Mouse (Mus musculus) liver, embryonic 15.5 days (tissue): Measurements from ENCODE around the gene Fgfr2. TPM values are rescaled to one million over a fixed set of nuclear protein-coding genes. Genes with fewer than 3 reads are reported as not detected.

Source experiments
- ATAC-seq: fragments of 200-750 bp; cut with Nextera tagmentation; 2 replicates; pipeline ENCODE4 v1.8.0; 2017; ENCODE audit warnings: moderate number of reproducible peaks, mild to moderate bottlenecking, moderate library complexity; ENCODE audit not compliant: insufficient read depth
- H3K27ac ChIP-seq: fragments of 300-500 bp; sonication (generic); replicated peaks from 2 replicates; pipeline ENCODE4 v1.5.1; 2015; ENCODE audit warnings: mild to moderate bottlenecking, inconsistent platforms
- H3K27me3 ChIP-seq: fragments of 300-500 bp; sonication (generic); 2 replicates; pipeline ENCODE4 v1.6.1; 2015; ENCODE audit warnings: mild to moderate bottlenecking, inconsistent platforms
- H3K36me3 ChIP-seq: fragments of 300-500 bp; sonication (generic); replicated peaks from 2 replicates; pipeline ENCODE4 v1.6.1; 2015; ENCODE audit warnings: moderate library complexity, mild to moderate bottlenecking, inconsistent platforms
- H3K4me1 ChIP-seq: fragments of 300-500 bp; sonication (generic); replicated peaks from 2 replicates; pipeline ENCODE4 v1.6.1; 2015; ENCODE audit warnings: inconsistent platforms
- H3K4me2 ChIP-seq: fragments of 300-500 bp; sonication (generic); 2 replicates; pipeline ENCODE4 v1.6.1; 2015; ENCODE audit warnings: moderate library complexity, mild to moderate bottlenecking, inconsistent platforms
- H3K4me3 ChIP-seq: fragments of 300-500 bp; sonication (generic); replicated peaks from 2 replicates; pipeline ENCODE4 v1.5.1; 2015; ENCODE audit warnings: mild to moderate bottlenecking, inconsistent platforms
- H3K9ac ChIP-seq: fragments of 300-500 bp; sonication (generic); 2 replicates; pipeline ENCODE4 v1.6.1; 2015; ENCODE audit warnings: moderate library complexity, mild to moderate bottlenecking, inconsistent platforms
- H3K9me3 ChIP-seq: fragments of 300-500 bp; sonication (generic); replicated peaks from 2 replicates; pipeline ENCODE4 v1.6.1; 2016; ENCODE audit warnings: inconsistent platforms
- WGBS: fragments of 180-500 bp; shearing (Covaris S2); methylation state at CpG from one replicate; pipeline ENCODE4 v1.1.7; 2015; ENCODE audit warnings: mixed read lengths; ENCODE audit not compliant: insufficient replicate concordance; 5-methylcytosine and 5-hydroxymethylcytosine counted together
- polyA plus RNA-seq: library from polyadenylated mRNA; unstranded; fragments of >200 nt; fragmentation: Nextera tagmentation; extraction: Ambion mirVana; gene quantifications from 2 replicates; pipeline ENCODE4 v1.2.1, GENCODE M21; 2015

Gene Fgfr2
- polyA plus RNA-seq, 1 experiment from 2014 or later, result 10.5 TPM

DNA sequence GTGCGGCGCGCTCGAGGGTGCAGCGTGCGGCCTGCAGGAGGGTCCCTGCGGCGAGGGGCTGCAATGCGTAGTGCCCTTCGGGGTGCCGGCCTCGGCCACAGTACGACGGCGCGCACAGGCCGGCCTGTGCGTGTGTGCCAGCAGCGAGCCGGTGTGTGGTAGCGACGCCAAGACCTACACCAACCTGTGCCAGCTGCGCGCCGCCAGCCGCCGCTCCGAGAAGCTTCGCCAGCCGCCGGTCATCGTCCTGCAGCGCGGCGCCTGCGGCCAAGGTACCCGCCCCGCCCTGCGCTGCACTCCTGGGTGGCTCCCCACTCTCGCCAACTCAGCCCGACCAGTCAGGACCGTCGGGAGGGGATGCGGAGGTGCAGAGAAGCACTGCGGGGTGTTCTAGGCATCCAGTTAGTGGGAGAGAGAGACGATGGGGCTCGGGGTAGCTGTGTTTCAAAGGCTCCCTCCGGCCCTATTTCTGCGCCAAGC is 2186.6 kb downstream of the Fgfr2 start:
- Histone ChIP-seq H3K4me2 (peak overlapping the region; percentile 56), H3K27me3 (peaks cover 80% of the 10 kb centered on the region), H3K4me3 (peak overlapping the region; percentile 42), H3K9ac (no peak overlapping the region), H3K4me1 (no peaks in the 10 kb centered on the region), H3K9me3 (no peaks in the 10 kb centered on the region), H3K36me3 (no peaks in the 10 kb centered on the region), H3K27ac (no peak overlapping the region)
- no peak for ATAC-seq
- WGBS, result 2% methylated on average over 49 of the region's 49 CpGs

- Histone ChIP-seq H3K9me3 (no peaks in the 10 kb centered on the region), H3K4me2 (peak within 1 kb of the TSS; percentile 56), H3K36me3 (no peaks in the 10 kb centered on the region), H3K4me3 (peak within 1 kb of the TSS; percentile 42), H3K9ac (no peak within 1 kb of the TSS), H3K27ac (no peak within 1 kb of the TSS), H3K4me1 (no peaks in the 10 kb centered on the region), H3K27me3 (peaks cover 75% of the 10 kb centered on the region)
- no peak for ATAC-seq
- WGBS, result under 1% methylated on average over 70 of the region's 70 CpGs
Measured at GRCm38 (mm10) chr7:130935793-130936471, 2187.2 kb downstream of the Fgfr2 start, which contains the start of gene Htra1. Gene Htra1 (plus strand): TSS chr7:130936111.

DNA sequence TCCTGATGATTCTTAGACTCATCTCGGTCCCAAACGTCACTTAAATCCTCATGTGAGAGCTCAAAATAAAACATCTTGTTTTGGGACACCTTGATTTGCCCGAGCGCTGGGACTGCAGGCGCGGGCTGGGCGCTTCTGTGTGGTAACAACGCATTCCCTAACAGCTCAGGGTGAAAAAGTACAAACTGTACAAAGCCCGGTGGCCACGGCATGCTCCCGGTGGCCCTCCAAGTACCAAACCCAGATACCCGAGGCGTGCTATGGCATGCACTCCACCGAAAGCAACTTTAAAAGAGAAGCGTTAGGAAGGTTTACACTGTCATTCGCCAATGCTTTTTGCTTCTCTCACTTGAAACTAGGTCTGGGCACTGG is 2187.7 kb downstream of the Fgfr2 start:
- Histone ChIP-seq H3K9ac (no peak overlapping the region), H3K4me3 (peak overlapping the region; percentile 42), H3K27ac (no peak overlapping the region), H3K9me3 (no peaks in the 10 kb centered on the region), H3K36me3 (no peaks in the 10 kb centered on the region), H3K4me1 (no peaks in the 10 kb centered on the region), H3K27me3 (peaks cover 70% of the 10 kb centered on the region), H3K4me2 (peak overlapping the region; percentile 56)
- WGBS, result 7% methylated on average over 16 of the region's 16 CpGs
- ATAC-seq, result no peak

- no peak overlapping the region for H3K4me2 ChIP-seq
- H3K27ac ChIP-seq, result no peak overlapping the region
- WGBS, result 63% methylated on average over 4 of the region's 4 CpGs
- no peaks in the 10 kb centered on the region for H3K36me3 ChIP-seq
- H3K4me1 ChIP-seq, result no peaks in the 10 kb centered on the region
- H3K9ac ChIP-seq, result no peak overlapping the region
- no peak overlapping the region for H3K4me3 ChIP-seq
- peaks cover 65% of the 10 kb centered on the region for H3K27me3 ChIP-seq
- ATAC-seq, result no peak
- no peaks in the 10 kb centered on the region for H3K9me3 ChIP-seq
Measured at GRCm38 (mm10) chr7:130934654-130935053, 2188.5 kb downstream of the Fgfr2 start.

DNA sequence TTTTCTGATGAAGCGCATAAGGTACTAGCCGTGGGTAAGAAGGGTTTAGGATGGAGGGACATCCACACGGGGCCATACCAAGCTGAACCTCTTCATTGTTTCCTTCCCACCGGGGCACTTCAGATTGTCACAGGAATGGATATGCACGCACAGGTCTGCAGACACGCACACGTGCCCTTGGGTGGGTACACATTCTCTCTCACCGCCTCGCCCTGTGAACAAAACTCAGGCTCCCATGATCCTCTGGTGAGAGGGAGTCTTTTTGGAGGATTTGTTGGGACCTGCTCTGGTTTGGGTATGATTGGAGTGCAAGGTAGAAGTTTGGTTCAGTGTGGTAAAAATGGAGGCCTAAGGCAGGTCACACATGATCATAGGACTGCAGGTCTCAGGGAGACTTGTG is 2190.2 kb downstream of the Fgfr2 start:
- no peak overlapping the region for H3K27ac ChIP-seq
- H3K27me3 ChIP-seq, result peaks cover 52% of the 10 kb centered on the region

GRCm38 (mm10) chr7:130930401-130930800 is 2192.7 kb downstream of the Fgfr2 start:
- Histone ChIP-seq H3K4me3 (no peak overlapping the region), H3K36me3 (no peaks in the 10 kb centered on the region), H3K4me1 (no peaks in the 10 kb centered on the region), H3K27me3 (peaks cover 27% of the 10 kb centered on the region), H3K9me3 (no peaks in the 10 kb centered on the region), H3K4me2 (no peak overlapping the region), H3K27ac (no peak overlapping the region), H3K9ac (no peak overlapping the region)
- WGBS, result 48% methylated on average over 3 of the region's 3 CpGs
- no peak for ATAC-seq

More for the DNA sequence above, 2190.2 kb downstream of the Fgfr2 start:
- no peak for ATAC-seq
- no peaks in the 10 kb centered on the region for H3K9me3 ChIP-seq
- H3K9ac ChIP-seq, result no peak overlapping the region
- no peaks in the 10 kb centered on the region for H3K4me1 ChIP-seq
- no peak overlapping the region for H3K4me2 ChIP-seq
- WGBS, result 72% methylated on average over 9 of the region's 9 CpGs
- H3K4me3 ChIP-seq, result no peak overlapping the region
- H3K36me3 ChIP-seq, result no peaks in the 10 kb centered on the region

GRCm38 (mm10) chr7:130922981-130923731 is 2200.0 kb downstream of the Fgfr2 start:
- H3K9ac ChIP-seq, result no peak overlapping the region
- H3K4me1 ChIP-seq, result no peaks in the 10 kb centered on the region
- H3K27me3 ChIP-seq, result no peaks in the 10 kb centered on the region
- H3K9me3 ChIP-seq, result no peaks in the 10 kb centered on the region
- 48% methylated on average over 13 of the region's 13 CpGs for WGBS
- H3K4me2 ChIP-seq, result no peak overlapping the region
- no peak overlapping the region for H3K27ac ChIP-seq
- H3K36me3 ChIP-seq, result no peaks in the 10 kb centered on the region
- H3K4me3 ChIP-seq, result no peak overlapping the region
- ATAC-seq, result no peak

DNA sequence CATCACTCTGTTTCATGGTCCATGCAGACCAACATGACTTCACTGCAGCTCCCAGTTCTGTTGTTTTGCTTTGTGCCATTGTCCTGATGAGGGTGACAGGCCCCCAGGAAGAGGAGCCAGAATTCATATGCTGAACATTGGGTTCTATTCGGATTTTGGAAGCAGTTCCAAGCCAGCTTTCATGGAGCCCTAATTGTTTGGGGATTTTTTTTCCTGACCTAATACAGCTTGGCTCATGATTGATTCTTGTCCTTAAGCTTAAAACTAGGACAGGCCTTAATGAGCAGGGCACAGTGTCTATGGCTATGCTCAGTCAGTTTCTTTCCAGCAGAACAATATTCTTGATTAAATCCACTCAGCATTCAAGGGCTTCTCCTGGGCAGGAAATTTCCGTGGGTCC is 2204.9 kb downstream of the Fgfr2 start:
- no peaks in the 10 kb centered on the region for H3K9me3 ChIP-seq
- H3K27ac ChIP-seq, result no peak overlapping the region
- no peak overlapping the region for H3K4me2 ChIP-seq
- H3K9ac ChIP-seq, result no peak overlapping the region
- WGBS, result 30% methylated on average over 2 of the region's 2 CpGs
- H3K4me1 ChIP-seq, result no peaks in the 10 kb centered on the region
- no peaks in the 10 kb centered on the region for H3K27me3 ChIP-seq
- no peak for ATAC-seq
- H3K4me3 ChIP-seq, result no peak overlapping the region
- no peaks in the 10 kb centered on the region for H3K36me3 ChIP-seq

DNA sequence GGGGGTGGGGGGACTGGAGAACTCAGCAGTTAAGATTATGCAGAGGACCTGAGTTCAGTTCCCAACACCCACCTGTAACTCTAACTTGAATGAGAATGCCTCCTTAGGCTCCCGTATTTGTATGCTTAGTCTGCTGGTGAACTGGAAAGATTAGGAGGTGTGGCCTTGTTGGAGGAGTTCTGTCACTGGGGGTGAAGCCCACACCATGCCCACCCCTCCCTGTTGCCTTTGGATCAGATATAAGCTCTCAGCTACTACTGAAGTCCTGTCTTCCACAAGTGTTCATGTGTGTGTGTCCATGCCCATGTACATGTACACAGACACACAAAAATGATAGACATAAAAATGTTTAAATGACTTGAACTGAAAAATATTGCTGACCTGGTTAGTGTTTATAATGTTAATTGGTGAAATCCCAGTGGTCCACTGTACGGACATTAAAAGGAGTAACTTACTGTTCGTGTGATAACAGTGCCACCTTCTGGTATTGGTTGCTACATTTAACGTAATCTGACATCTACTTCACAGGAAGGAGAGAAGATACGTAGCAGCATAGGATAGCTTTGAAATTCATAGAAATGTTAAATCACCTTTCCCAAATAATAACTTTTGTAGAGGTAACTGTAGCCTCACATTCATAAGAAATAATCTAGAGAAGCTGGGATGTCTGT is 2208.3 kb downstream of the Fgfr2 start:
- Histone ChIP-seq H3K4me1 (no peaks in the 10 kb centered on the region), H3K9me3 (no peaks in the 10 kb centered on the region), H3K4me2 (no peak overlapping the region), H3K9ac (no peak overlapping the region), H3K27me3 (no peaks in the 10 kb centered on the region), H3K4me3 (no peak overlapping the region), H3K27ac (no peak overlapping the region), H3K36me3 (no peaks in the 10 kb centered on the region; the same call in 1 of the 2 replicates)
- 28% methylated on average over 5 of the region's 5 CpGs for WGBS
- no peak for ATAC-seq

- 71% methylated on average over 14 of the region's 14 CpGs for WGBS
- Histone ChIP-seq H3K4me2 (no peak overlapping the region), H3K27me3 (no peaks in the 10 kb centered on the region), H3K4me3 (no peak overlapping the region), H3K4me1 (no peaks in the 10 kb centered on the region), H3K27ac (no peak overlapping the region), H3K36me3 (peaks cover 3% of the 10 kb centered on the region; the same call in 1 of the 2 replicates), H3K9ac (no peak overlapping the region), H3K9me3 (no peaks in the 10 kb centered on the region)
- no peak for ATAC-seq
Measured at GRCm38 (mm10) chr7:130910841-130911240, 2212.3 kb downstream of the Fgfr2 start.
